Mouse (Mus musculus) R1 (cell line): ENCODE data around the gene 6030468B19Rik.
A peak's percentile ranks its signal among the peaks of the same experiment; 100 is the strongest.
"Not testable (repeated sequence)": the region's sequence is repeated elsewhere in the genome, so short reads cannot be mapped to it uniquely, and the experiment has no call there.

ENCODE experiments used
- DNase-seq: peaks from one replicate; pipeline ENCODE4 v3.0.0-alpha.2; 2018; ENCODE audit warnings: low read depth, low spot score

The 6030468B19Rik gene

GRCm38 (mm10) chr11:117778851-117779433 lies 18.5 kb upstream of the 6030468B19Rik start:
- peak; percentile 54 for DNase-seq

GRCm38 (mm10) chr11:117779434-117780198 lies 17.8 kb upstream of the 6030468B19Rik start:
- no peak for DNase-seq

GRCm38 (mm10) chr11:117780199-117780515 lies 17.3 kb upstream of the 6030468B19Rik start:
- DNase-seq = no peak

GRCm38 (mm10) chr11:117780582-117781111 lies 16.8 kb upstream of the 6030468B19Rik start:
- DNase-seq = peak; percentile 97

GRCm38 (mm10) chr11:117781199-117781821 lies 16.1 kb upstream of the 6030468B19Rik start:
- no peak for DNase-seq

GRCm38 (mm10) chr11:117781993-117782704 lies 15.3 kb upstream of the 6030468B19Rik start, which contains the start of the genes Tmc8 and Tmc6:
TSS of gene Tmc8 (plus strand) at chr11:117782076.
TSS of gene Tmc6 (minus strand) at chr11:117782198.
- DNase-seq = no peak

- no peak for DNase-seq
Observed at GRCm38 (mm10) chr11:117782705-117783034, 14.8 kb upstream of the 6030468B19Rik start.

- DNase-seq = peak; percentile 63
Observed at GRCm38 (mm10) chr11:117783089-117783488, 14.4 kb upstream of the 6030468B19Rik start.

GRCm38 (mm10) chr11:117783683-117784309 lies 13.7 kb upstream of the 6030468B19Rik start:
- no peak for DNase-seq

GRCm38 (mm10) chr11:117786294-117786693 lies 11.2 kb upstream of the 6030468B19Rik start:
- peak; percentile 88 for DNase-seq

- DNase-seq = not testable (repeated sequence)
Observed at GRCm38 (mm10) chr11:117788481-117788880, 9.0 kb upstream of the 6030468B19Rik start.

- DNase-seq = peak; percentile 83
Observed at GRCm38 (mm10) chr11:117790286-117790685, 7.2 kb upstream of the 6030468B19Rik start.

GRCm38 (mm10) chr11:117790703-117791440 lies 6.6 kb upstream of the 6030468B19Rik start:
- DNase-seq = peak; percentile 78

- DNase-seq = no peak
Observed at GRCm38 (mm10) chr11:117791441-117791761, 6.1 kb upstream of the 6030468B19Rik start.

- peak; percentile 98 for DNase-seq
Observed at GRCm38 (mm10) chr11:117792281-117792888, 5.1 kb upstream of the 6030468B19Rik start.

GRCm38 (mm10) chr11:117794035-117794551 lies 3.4 kb upstream of the 6030468B19Rik start:
- DNase-seq = no peak

GRCm38 (mm10) chr11:117796954-117797353 lies 506 bp upstream of the 6030468B19Rik start:
- no peak for DNase-seq

- no peak for DNase-seq
Observed at GRCm38 (mm10) chr11:117798160-117798541, 691 bp downstream of the 6030468B19Rik start.

GRCm38 (mm10) chr11:117799174-117799573 lies 1.7 kb downstream of the 6030468B19Rik start:
- no peak for DNase-seq

GRCm38 (mm10) chr11:117800038-117800437 lies 2.6 kb downstream of the 6030468B19Rik start:
- no peak for DNase-seq
